Mouse (Mus musculus) c-Kit-positive CD71-positive TER-119-negative erythroid progenitor cells, embryonic 14.5 days (primary cell): ENCODE results near the gene Aamp.
"Not testable (repeated sequence)": the region's sequence is repeated elsewhere in the genome, so short reads cannot be mapped to it uniquely, and the experiment has no call there.

ENCODE experiments used
- DNase-seq: peaks from one replicate; pipeline ENCODE4 v3.0.0-alpha.2; 2013; ENCODE audit warnings: low read depth

Gene Aamp

GRCm38 (mm10) chr1:74284543-74285160, at the start of gene Aamp, which contains the start of gene Pnkd:
Gene Aamp (minus strand): TSS chr1:74284738.
Gene Pnkd (plus strand): TSS chr1:74284930.
- peak; percentile 100 for DNase-seq

DNA sequence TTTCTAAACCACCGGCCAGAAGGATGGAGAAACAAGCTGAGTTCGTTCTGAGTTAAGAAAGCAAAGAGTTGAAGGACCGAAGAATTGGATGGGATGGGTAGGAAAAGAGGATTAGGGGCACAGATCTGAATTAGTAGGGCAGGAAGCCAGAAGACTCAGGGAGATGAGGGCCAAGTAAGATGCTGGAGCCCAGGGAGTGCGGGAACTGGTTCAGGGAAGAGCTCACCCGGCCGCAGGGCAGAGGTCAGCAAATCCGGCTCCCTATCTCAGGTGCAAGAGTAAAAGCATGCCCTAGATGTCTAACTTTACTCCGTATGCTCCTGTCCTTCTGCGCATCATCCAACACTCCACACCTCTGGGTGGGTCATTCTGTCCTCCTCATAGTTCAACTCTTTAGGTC, 48.4 kb upstream of the Aamp start:
- DNase-seq: no peak

GRCm38 (mm10) chr1:74332241-74332763, 47.8 kb upstream of the Aamp start:
- DNase-seq: peak; percentile 95

- DNase-seq: peak; percentile 33
These were observed 46.6 kb upstream of the Aamp start for GRCm38 (mm10) chr1:74331046-74331681.

GRCm38 (mm10) chr1:74329899-74330431, 45.4 kb upstream of the Aamp start:
- no peak for DNase-seq

DNA sequence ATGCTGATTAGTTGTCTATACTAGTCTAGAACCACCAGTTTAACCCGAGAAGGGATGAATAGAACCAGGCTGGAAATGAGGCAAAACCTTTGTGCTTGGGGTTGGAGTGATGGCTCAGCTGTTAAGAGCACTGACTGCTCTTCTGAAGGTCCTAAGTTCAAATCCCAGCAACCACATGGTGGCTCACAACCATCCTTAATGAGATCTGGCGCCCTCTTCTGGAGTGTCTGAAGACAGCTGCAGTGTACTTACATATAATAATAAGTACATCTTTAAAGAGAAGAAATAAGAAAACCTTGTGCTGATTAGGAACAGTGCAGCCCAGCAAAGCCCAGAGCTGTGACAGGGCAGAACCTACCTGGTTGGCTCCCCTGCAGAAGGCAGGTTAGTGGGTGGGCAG, 42.4 kb upstream of the Aamp start:
- DNase-seq: not testable (repeated sequence)

GRCm38 (mm10) chr1:74321396-74321795, 36.9 kb upstream of the Aamp start:
- DNase-seq: no peak

DNA sequence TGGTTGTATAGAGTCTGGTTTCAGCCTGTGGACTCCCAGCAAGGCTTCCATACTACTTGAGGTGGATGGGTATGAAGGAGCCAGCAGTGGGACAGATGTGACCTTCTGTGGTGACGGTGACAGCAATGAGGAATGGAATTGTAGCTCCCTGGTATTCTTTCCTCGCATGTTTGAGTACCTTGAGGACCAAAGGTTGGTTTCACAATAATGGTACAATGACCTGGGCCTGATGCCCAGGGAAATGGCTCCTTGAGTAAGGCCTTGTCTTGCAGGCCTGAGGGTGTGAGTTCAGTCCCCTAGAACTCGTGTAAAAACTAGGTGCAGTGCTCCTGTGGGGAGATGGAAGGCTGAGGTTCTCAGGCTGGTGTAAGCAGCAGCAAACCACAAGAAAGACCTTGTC, 34.2 kb upstream of the Aamp start:
- DNase-seq: no peak

GRCm38 (mm10) chr1:74316114-74316827, 31.7 kb upstream of the Aamp start:
- DNase-seq: no peak

GRCm38 (mm10) chr1:74314796-74315195, 30.3 kb upstream of the Aamp start:
- no peak for DNase-seq

- DNase-seq: peak; percentile 68
These were observed 28.6 kb upstream of the Aamp start for GRCm38 (mm10) chr1:74313049-74313692.

DNA sequence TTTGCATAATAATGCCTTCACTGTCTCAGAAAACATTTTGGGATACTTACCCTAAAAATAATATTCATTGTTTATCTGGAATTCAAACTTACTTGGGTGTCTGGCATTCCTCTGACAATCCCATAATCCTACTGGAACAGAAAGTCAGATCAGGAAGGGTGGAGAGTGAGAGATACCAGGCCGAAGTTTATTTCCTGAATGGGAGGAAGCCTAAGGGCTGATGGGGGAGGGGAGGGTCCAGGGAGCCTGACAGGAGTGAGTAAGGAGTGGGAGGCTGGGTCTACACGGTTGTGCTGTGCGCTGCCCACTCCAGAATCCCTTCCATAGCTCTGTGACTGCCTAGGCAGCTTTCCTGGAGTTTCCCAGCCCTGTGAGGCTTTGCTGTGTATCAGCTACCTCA, 25.2 kb upstream of the Aamp start:
- no peak for DNase-seq

DNA sequence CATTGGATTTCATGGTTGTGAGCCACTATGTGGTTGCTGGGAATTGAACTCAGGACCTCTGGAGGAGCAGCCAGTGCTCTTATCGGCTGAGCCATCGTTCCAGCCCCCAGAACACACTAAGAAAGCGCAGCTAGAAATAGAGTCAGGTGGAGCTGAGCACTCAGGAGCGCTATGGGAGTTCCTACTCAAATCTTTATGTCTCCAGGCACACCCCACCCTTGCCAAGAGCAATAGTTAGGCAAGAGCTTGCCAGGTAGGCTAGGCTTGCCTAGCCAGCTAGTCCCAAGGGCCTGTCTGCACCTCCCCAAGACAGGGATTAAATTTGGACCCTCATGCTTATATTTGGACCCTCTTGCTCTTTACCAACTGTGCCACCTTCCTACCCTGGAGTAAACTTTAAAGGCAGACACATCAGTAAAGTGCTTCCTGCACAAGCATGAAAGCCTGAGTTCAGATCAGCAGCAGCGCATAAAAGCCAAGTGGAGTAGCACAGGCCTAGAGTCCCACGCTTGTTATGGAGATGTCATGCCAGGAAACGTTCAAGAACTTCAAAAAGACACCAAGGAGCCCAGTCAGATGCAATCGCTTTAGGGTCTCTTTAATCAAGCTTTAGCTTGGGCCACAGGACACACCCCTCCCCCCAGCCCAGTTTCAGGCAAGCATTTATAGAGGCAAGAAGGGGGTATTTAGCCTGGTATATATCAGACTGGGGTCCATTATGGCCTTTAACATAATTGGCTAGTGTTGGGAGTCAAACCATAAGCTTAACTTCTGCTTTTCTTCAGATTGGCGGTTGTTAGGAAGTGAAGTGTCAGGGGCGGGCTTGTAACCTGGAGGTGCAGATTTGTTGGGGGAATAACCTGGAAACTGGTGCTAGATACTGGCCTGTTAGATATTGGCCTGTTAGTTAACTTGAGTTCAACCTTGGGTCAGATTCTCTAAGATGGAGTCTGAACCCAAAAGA, 23.7 kb upstream of the Aamp start:
- no peak for DNase-seq

- no peak for DNase-seq
These were observed 22.6 kb upstream of the Aamp start for GRCm38 (mm10) chr1:74307146-74307545.

GRCm38 (mm10) chr1:74305522-74305921, 21.0 kb upstream of the Aamp start, which contains the start of gene Tmbim1:
Gene Tmbim1 (minus strand): TSS chr1:74305622.
- no peak for DNase-seq

- no peak for DNase-seq
These were observed 20.4 kb upstream of the Aamp start for GRCm38 (mm10) chr1:74304946-74305345.

DNA sequence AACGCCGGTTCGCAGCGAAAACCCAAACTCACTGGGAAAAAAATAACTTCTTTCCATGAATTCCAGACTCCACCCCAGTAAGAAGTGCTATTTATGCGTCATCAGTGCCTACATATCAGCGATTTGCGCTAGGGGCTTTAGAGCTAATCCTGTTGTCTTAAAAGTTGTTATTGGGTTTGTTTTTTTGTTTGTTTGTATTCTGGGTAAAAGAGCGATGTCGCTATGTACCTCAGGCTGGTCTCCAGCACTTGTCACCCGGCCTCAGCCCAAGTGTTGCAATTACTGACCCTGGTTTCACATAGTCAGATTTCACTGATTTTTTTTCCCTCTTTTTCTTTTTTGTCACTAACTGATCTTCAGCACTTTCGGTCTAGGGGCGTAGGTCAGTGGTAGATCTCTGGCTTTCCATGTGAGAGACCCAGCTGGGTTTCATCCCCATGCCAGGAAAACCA, 19.8 kb upstream of the Aamp start:
- DNase-seq: no peak

- no peak for DNase-seq
These were observed 19.2 kb upstream of the Aamp start for GRCm38 (mm10) chr1:74303509-74304338.

DNA sequence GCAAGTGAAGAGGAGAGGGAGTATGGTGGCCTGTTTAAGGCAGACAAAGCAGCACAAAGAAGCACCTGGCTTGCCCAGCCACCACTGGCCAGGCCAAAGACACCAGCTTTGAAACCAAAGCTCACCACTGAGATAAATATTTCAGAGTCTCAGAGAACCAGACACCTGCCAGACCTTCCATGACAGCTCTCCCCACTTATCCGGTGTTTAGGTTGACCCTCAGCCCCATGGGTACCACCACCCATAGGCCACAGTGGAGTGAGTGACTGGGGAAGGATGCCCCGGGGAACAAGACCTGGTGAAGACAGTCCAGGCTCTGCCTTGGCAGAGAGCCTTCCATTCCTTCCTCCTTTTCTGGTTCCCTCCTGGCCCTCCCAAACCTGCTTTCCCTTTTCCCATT, 18.3 kb upstream of the Aamp start:
- no peak for DNase-seq

GRCm38 (mm10) chr1:74302229-74302628, 17.7 kb upstream of the Aamp start:
- no peak for DNase-seq
